Mouse (Mus musculus): Measurements from ENCODE around the gene Med31. TPM values are rescaled to one million over a fixed set of nuclear protein-coding genes. Genes with fewer than 3 reads are reported as not detected.
"Not testable (repeated sequence)": the region's sequence is repeated elsewhere in the genome, so short reads cannot be mapped to it uniquely, and the experiment has no call there.

The Med31 gene
- polyA plus RNA-seq, 1 experiment, result 11.4 TPM

GRCm38 (mm10) chr11:72184252-72184651 is 31.1 kb downstream of the Med31 start:
- no peak overlapping the region for H3K4me3 ChIP-seq (replicated peaks; ENCODE audit: control insufficient read depth, low read depth, low read length)
- no peak for TF ChIP-seq POLR2A (IDR thresholded peaks at IDR 0.05; ENCODE audit: borderline replicate concordance, control insufficient read depth, low read depth, low read length)
- WGBS, result 86% methylated on average over 4 of the region's 4 CpGs
- no peak overlapping the region for H3K27ac ChIP-seq (ENCODE audit: control insufficient read depth, insufficient read depth, low read depth, low read length, poor library complexity)
- no peaks in the 10 kb centered on the region for H3K4me1 ChIP-seq (ENCODE audit: control insufficient read depth, insufficient read depth, low read length)

GRCm38 (mm10) chr11:72181136-72181535 is 34.3 kb downstream of the Med31 start:
- no peaks in the 10 kb centered on the region for H3K4me1 ChIP-seq (ENCODE audit: control insufficient read depth, insufficient read depth, low read length)
- TF ChIP-seq CTCF (IDR thresholded peaks at IDR 0.05; ENCODE audit: control insufficient read depth, insufficient read depth, low read length) (no peak), POLR2A (IDR thresholded peaks at IDR 0.05; ENCODE audit: borderline replicate concordance, control insufficient read depth, low read depth, low read length) (no peak)
- H3K27ac ChIP-seq (ENCODE audit: control insufficient read depth, insufficient read depth, low read depth, low read length, poor library complexity), result no peak overlapping the region
- H3K4me3 ChIP-seq (replicated peaks; ENCODE audit: control insufficient read depth, low read depth, low read length), result no peak overlapping the region
- WGBS, result 92% methylated on average over 4 of the region's 4 CpGs

DNA sequence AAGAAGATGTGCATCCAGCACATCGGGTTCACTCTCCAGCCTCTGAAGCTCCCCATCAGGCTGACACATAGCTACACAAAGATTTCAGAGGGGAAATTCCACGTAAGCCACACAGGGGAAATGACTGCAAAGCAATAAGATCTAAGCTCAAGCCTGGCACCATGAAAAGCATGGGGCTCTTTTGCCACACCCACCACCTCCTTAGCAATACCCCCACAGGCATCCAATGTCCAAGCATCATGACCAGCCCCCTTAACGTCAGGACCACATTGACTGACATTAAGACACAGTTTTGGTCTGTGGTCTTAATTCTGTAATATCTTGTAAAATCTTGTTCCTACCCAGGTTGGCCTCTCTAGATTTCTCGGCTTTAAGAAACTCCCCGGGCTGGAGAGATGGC is 34.8 kb downstream of the Med31 start:
- H3K4me3 ChIP-seq (replicated peaks; ENCODE audit: control insufficient read depth, low read depth, low read length), result no peak overlapping the region
- no peak overlapping the region for H3K27ac ChIP-seq (ENCODE audit: control insufficient read depth, insufficient read depth, low read depth, low read length, poor library complexity)
- no peaks in the 10 kb centered on the region for H3K4me1 ChIP-seq (ENCODE audit: control insufficient read depth, insufficient read depth, low read length)
- WGBS, result 86% methylated on average over 5 of the region's 5 CpGs
- no peak for TF ChIP-seq POLR2A (IDR thresholded peaks at IDR 0.05; ENCODE audit: borderline replicate concordance, control insufficient read depth, low read depth, low read length)
- TF ChIP-seq CTCF (IDR thresholded peaks at IDR 0.05; ENCODE audit: control insufficient read depth, insufficient read depth, low read length), result no peak

GRCm38 (mm10) chr11:72176553-72176952 is 38.8 kb downstream of the Med31 start:
- no peak overlapping the region for H3K27ac ChIP-seq (ENCODE audit: control insufficient read depth, insufficient read depth, low read depth, low read length, poor library complexity)
- 91% methylated on average over 3 of the region's 3 CpGs for WGBS
- no peak for TF ChIP-seq POLR2A (IDR thresholded peaks at IDR 0.05; ENCODE audit: borderline replicate concordance, control insufficient read depth, low read depth, low read length)
- TF ChIP-seq CTCF (IDR thresholded peaks at IDR 0.05; ENCODE audit: control insufficient read depth, insufficient read depth, low read length), result no peak
- H3K4me1 ChIP-seq (ENCODE audit: control insufficient read depth, insufficient read depth, low read length), result no peaks in the 10 kb centered on the region
- H3K4me3 ChIP-seq (replicated peaks; ENCODE audit: control insufficient read depth, low read depth, low read length), result no peak overlapping the region

GRCm38 (mm10) chr11:72175966-72176365 is 39.4 kb downstream of the Med31 start:
- no peak overlapping the region for H3K27ac ChIP-seq (ENCODE audit: control insufficient read depth, insufficient read depth, low read depth, low read length, poor library complexity)
- TF ChIP-seq POLR2A (IDR thresholded peaks at IDR 0.05; ENCODE audit: borderline replicate concordance, control insufficient read depth, low read depth, low read length), result no peak
- TF ChIP-seq CTCF (IDR thresholded peaks at IDR 0.05; ENCODE audit: control insufficient read depth, insufficient read depth, low read length), result no peak
- H3K4me3 ChIP-seq (replicated peaks; ENCODE audit: control insufficient read depth, low read depth, low read length), result no peak overlapping the region
- 84% methylated on average over 5 of the region's 5 CpGs for WGBS
- no peaks in the 10 kb centered on the region for H3K4me1 ChIP-seq (ENCODE audit: control insufficient read depth, insufficient read depth, low read length)

GRCm38 (mm10) chr11:72174721-72175120 is 40.7 kb downstream of the Med31 start:
- Histone ChIP-seq H3K4me1 (ENCODE audit: control insufficient read depth, insufficient read depth, low read length) (no peaks in the 10 kb centered on the region), H3K4me3 (replicated peaks; ENCODE audit: control insufficient read depth, low read depth, low read length) (no peak overlapping the region), H3K27ac (ENCODE audit: control insufficient read depth, insufficient read depth, low read depth, low read length, poor library complexity) (no peak overlapping the region)
- WGBS, result 87% methylated on average over 6 of the region's 6 CpGs
- no peak for TF ChIP-seq POLR2A (IDR thresholded peaks at IDR 0.05; ENCODE audit: borderline replicate concordance, control insufficient read depth, low read depth, low read length)
- TF ChIP-seq CTCF (IDR thresholded peaks at IDR 0.05; ENCODE audit: control insufficient read depth, insufficient read depth, low read length), result no peak

- Histone ChIP-seq H3K27ac (ENCODE audit: control insufficient read depth, insufficient read depth, low read depth, low read length, poor library complexity) (no peak overlapping the region), H3K4me1 (ENCODE audit: control insufficient read depth, insufficient read depth, low read length) (no peaks in the 10 kb centered on the region), H3K4me3 (replicated peaks; ENCODE audit: control insufficient read depth, low read depth, low read length) (no peak overlapping the region)
- TF ChIP-seq CTCF (IDR thresholded peaks at IDR 0.05; ENCODE audit: control insufficient read depth, insufficient read depth, low read length) (no peak), POLR2A (IDR thresholded peaks at IDR 0.05; ENCODE audit: borderline replicate concordance, control insufficient read depth, low read depth, low read length) (no peak)
- 81% methylated on average over 5 of the region's 5 CpGs for WGBS
Measured at GRCm38 (mm10) chr11:72173506-72173905, 41.9 kb downstream of the Med31 start.

GRCm38 (mm10) chr11:72171906-72172305 is 43.5 kb downstream of the Med31 start:
- WGBS, result 80% methylated on average over 4 of the region's 4 CpGs
- not testable (repeated sequence) for H3K27ac ChIP-seq (ENCODE audit: control insufficient read depth, insufficient read depth, low read depth, low read length, poor library complexity); H3K4me3 ChIP-seq (replicated peaks; ENCODE audit: control insufficient read depth, low read depth, low read length); H3K4me1 ChIP-seq (ENCODE audit: control insufficient read depth, insufficient read depth, low read length)

- no peak for TF ChIP-seq CTCF (IDR thresholded peaks at IDR 0.05; ENCODE audit: control insufficient read depth, insufficient read depth, low read length)
- no peak for TF ChIP-seq POLR2A (IDR thresholded peaks at IDR 0.05; ENCODE audit: borderline replicate concordance, control insufficient read depth, low read depth, low read length)
- Histone ChIP-seq H3K4me1 (ENCODE audit: control insufficient read depth, insufficient read depth, low read length) (no peaks in the 10 kb centered on the region), H3K27ac (ENCODE audit: control insufficient read depth, insufficient read depth, low read depth, low read length, poor library complexity) (no peak overlapping the region), H3K4me3 (replicated peaks; ENCODE audit: control insufficient read depth, low read depth, low read length) (no peak overlapping the region)
- WGBS, result 85% methylated on average over 4 of the region's 4 CpGs
Measured at GRCm38 (mm10) chr11:72169871-72170270, 45.5 kb downstream of the Med31 start.
